Mouse (Mus musculus): ENCODE results near the gene Ptov1. TPM values are rescaled to one million over a fixed set of nuclear protein-coding genes. Genes with fewer than 3 reads are reported as not detected.
"Not testable (repeated sequence)": the region's sequence is repeated elsewhere in the genome, so short reads cannot be mapped to it uniquely, and the experiment has no call there.

Ptov1 gene
- total RNA-seq, 2 experiments from 2014 or later = 286 to 287 TPM

- intact Hi-C loops (cut with DNase I) = loop anchor here (1.0 kb wide), 1 partner anchor 21 kb away; no protein-coding TSS in a partner anchor
- DNase-seq (ENCODE audit: low spot score in 2 of 2) = no peak
These were observed 22.0 kb upstream of the Ptov1 start for GRCm38 (mm10) chr7:44891611-44892010.

GRCm38 (mm10) chr7:44890737-44891136, 21.1 kb upstream of the Ptov1 start:
- intact Hi-C loops (cut with DNase I) = loop anchor here (1.0 kb wide), 1 partner anchor 41 kb away; the partner anchor contains the start of gene Tbc1d17
- no peak for DNase-seq (ENCODE audit: low spot score in 2 of 2)

GRCm38 (mm10) chr7:44890180-44890579, 20.6 kb upstream of the Ptov1 start:
- intact Hi-C loops (cut with DNase I) = loop anchor here (1.0 kb wide), 1 partner anchor 41 kb away; the partner anchor contains the start of gene Tbc1d17
- no peak for DNase-seq (ENCODE audit: low spot score in 2 of 2)

- intact Hi-C loops (cut with DNase I) = no loop called here
These were observed 18.9 kb upstream of the Ptov1 start for GRCm38 (mm10) chr7:44888256-44889105.

GRCm38 (mm10) chr7:44886964-44887363, 17.4 kb upstream of the Ptov1 start:
- no peak for DNase-seq (ENCODE audit: low spot score in 2 of 2)
- intact Hi-C loops (cut with DNase I) = no loop called here

More at GRCm38 (mm10) chr7:44888256-44889105, 18.9 kb upstream of the Ptov1 start:
- DNase-seq (ENCODE audit: low spot score in 2 of 2) = no peak

- intact Hi-C loops (cut with DNase I) = no loop called here
- no peak for DNase-seq (ENCODE audit: low spot score in 2 of 2)
These were observed 15.0 kb upstream of the Ptov1 start for GRCm38 (mm10) chr7:44884637-44885036.

GRCm38 (mm10) chr7:44883036-44883435, 13.4 kb upstream of the Ptov1 start:
- no peak for DNase-seq (ENCODE audit: low spot score in 2 of 2)
- intact Hi-C loops (cut with DNase I) = no loop called here

GRCm38 (mm10) chr7:44877833-44878232, 8.2 kb upstream of the Ptov1 start:
- intact Hi-C loops (cut with DNase I) = no loop called here
- DNase-seq (ENCODE audit: low spot score in 2 of 2) = no peak

GRCm38 (mm10) chr7:44871774-44872173, 2.2 kb upstream of the Ptov1 start:
- DNase-seq (ENCODE audit: low spot score in 2 of 2); intact Hi-C loops (cut with DNase I): not testable (repeated sequence)

- no peak for DNase-seq (ENCODE audit: low spot score in 2 of 2)
- intact Hi-C loops (cut with DNase I) = no loop called here
These were observed 1.6 kb upstream of the Ptov1 start for GRCm38 (mm10) chr7:44871181-44871580.

GRCm38 (mm10) chr7:44870614-44871013, 1.0 kb upstream of the Ptov1 start:
- no peak for DNase-seq (ENCODE audit: low spot score in 2 of 2)
- intact Hi-C loops (cut with DNase I) = loop anchor here (1.0 kb wide), 1 partner anchor 22 kb away; the partner anchor contains the start of gene Med25

- DNase-seq (ENCODE audit: low spot score in 2 of 2) = peak in 1 of 2 experiments; percentile 54
- intact Hi-C loops (cut with DNase I) = loop anchor here (1.0 kb wide), 2 partner anchors 12 to 26 kb away; partner anchors contain the start of gene Pnkp
These were observed 480 bp downstream of the Ptov1 start for GRCm38 (mm10) chr7:44868919-44869696.

- intact Hi-C loops (cut with DNase I) = no loop called here
- DNase-seq (ENCODE audit: low spot score in 2 of 2) = no peak
These were observed 1.1 kb downstream of the Ptov1 start for GRCm38 (mm10) chr7:44868465-44868864.

- intact Hi-C loops (cut with DNase I) = no loop called here
- no peak for DNase-seq (ENCODE audit: low spot score in 2 of 2)
These were observed 1.8 kb downstream of the Ptov1 start for GRCm38 (mm10) chr7:44867802-44868201.

GRCm38 (mm10) chr7:44867010-44867702, 2.4 kb downstream of the Ptov1 start:
- intact Hi-C loops (cut with DNase I) = no loop called here
- DNase-seq (ENCODE audit: low spot score in 2 of 2) = no peak

GRCm38 (mm10) chr7:44866276-44867009, 3.1 kb downstream of the Ptov1 start:
- intact Hi-C loops (cut with DNase I) = no loop called here

GRCm38 (mm10) chr7:44864595-44865542, 4.7 kb downstream of the Ptov1 start:
- intact Hi-C loops (cut with DNase I) = no loop called here
- DNase-seq (ENCODE audit: low spot score in 2 of 2) = no peak

More at GRCm38 (mm10) chr7:44866276-44867009, 3.1 kb downstream of the Ptov1 start:
- DNase-seq (ENCODE audit: low spot score in 2 of 2) = no peak

- intact Hi-C loops (cut with DNase I) = no loop called here
- DNase-seq (ENCODE audit: low spot score in 2 of 2) = no peak
These were observed 5.5 kb downstream of the Ptov1 start for GRCm38 (mm10) chr7:44863982-44864494.

All from left cerebral cortex, postnatal 25 days (tissue).